Mouse (Mus musculus) small intestine, adult 2 months (tissue): ENCODE measurements around the gene Rassf4.

Experiments used
- CTCF ChIP-seq: fragments of 200-500 bp; IDR thresholded peaks from 2 replicates; pipeline ENCODE4 v1.5.1; 2012; ENCODE audit warnings: low read depth, mild to moderate bottlenecking, control low read depth, inconsistent platforms, low read length, moderate library complexity, mixed read lengths; ENCODE audit not compliant: insufficient replicate concordance, insufficient read length; ENCODE audit errors: extremely low read depth
- POLR2A ChIP-seq: fragments of 200-500 bp; IDR thresholded peaks from 2 replicates; pipeline ENCODE4 v1.6.1; 2012; ENCODE audit warnings: low read depth, mild to moderate bottlenecking, control low read depth, inconsistent platforms, low read length, moderate library complexity

GRCm38 (mm10) chr6:116682317-116682716 lies 8.6 kb upstream of the Rassf4 start:
- TF ChIP-seq POLR2A (no peak), CTCF (no peak)
